Comparison of ENCODE assay signal across 19 mouse cellular contexts in the genomic region with DNA sequence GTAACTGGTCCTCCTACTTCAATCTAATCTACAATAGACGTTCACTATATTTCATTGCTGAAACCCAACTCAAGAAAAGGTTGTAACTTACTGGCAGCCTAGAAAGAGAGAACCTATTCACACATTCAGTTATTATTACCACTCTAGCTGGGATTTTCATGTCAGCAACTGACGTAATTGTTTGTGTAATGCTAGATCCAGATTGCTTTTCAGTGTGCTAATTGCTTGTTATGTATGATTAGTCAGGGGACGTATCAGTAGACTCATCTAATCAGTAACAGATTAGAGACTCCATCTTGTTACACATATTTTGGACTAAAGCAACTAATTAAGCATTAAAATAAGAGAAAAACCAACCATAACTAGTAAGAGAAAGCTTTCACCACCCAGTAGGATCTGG.
"Had no signal": no experiment of that assay in that cellular context is flagged by ENCODE, and none has a peak within 500 bp of the region (broad histone marks: within the 10 kb centered on the region; RNA-seq: fewer than 3 reads in every experiment).

No protein-coding gene starts in this region.

- H3K27me3 ChIP-seq: midbrain, embryonic 12.5 days; neural tube, embryonic 13.5 days; neural tube, embryonic 15.5 days; stomach, embryonic 15.5 days had no signal

- H3K4me2 ChIP-seq: lung, embryonic 14.5 days; midbrain, embryonic 12.5 days; neural tube, embryonic 13.5 days; neural tube, embryonic 15.5 days; stomach, embryonic 15.5 days had no signal

- H3K36me3 ChIP-seq: midbrain, embryonic 10.5 days; midbrain, embryonic 12.5 days; neural tube, embryonic 15.5 days; stomach, embryonic 15.5 days had no signal

- H3K9me3 ChIP-seq: midbrain, embryonic 10.5 days; midbrain, embryonic 12.5 days; neural tube, embryonic 13.5 days; neural tube, embryonic 15.5 days; stomach, embryonic 15.5 days had no signal

- DNase-seq: lung, adult 18-20 months; lung, embryonic 14.5 days; lung, postnatal 10 days; lung, postnatal 4 days; midbrain, embryonic 14.5 days; right cerebral cortex, adult 18-20 months; right cerebral cortex, postnatal 25 days; right cerebral cortex, postnatal 4 days; thymus, adult 2 months; thymus, postnatal 25 days; thymus, postnatal 4 days had no signal

- ATAC-seq: midbrain, embryonic 16.5 days had no signal

- H3K27ac ChIP-seq: midbrain, embryonic 10.5 days; midbrain, embryonic 12.5 days; neural tube, embryonic 13.5 days; neural tube, embryonic 15.5 days; stomach, embryonic 15.5 days; stomach, postnatal 0 days had no signal

- H3K4me1 ChIP-seq: stomach, embryonic 15.5 days had no signal

- H3K9ac ChIP-seq: lung, embryonic 14.5 days; midbrain, embryonic 12.5 days; neural tube, embryonic 13.5 days; neural tube, embryonic 15.5 days; stomach, embryonic 15.5 days had no signal

- H3K4me3 ChIP-seq: midbrain, embryonic 10.5 days; midbrain, embryonic 12.5 days; myocyte; neural tube, embryonic 13.5 days; neural tube, embryonic 15.5 days; stomach, embryonic 15.5 days had no signal
